Mouse (Mus musculus) heart, embryonic 10.5 days (tissue): Measurements from ENCODE around the gene Dgka. TPM values are rescaled to one million over a fixed set of nuclear protein-coding genes. Genes with fewer than 3 reads are reported as not detected.

Experiments
- DNase-seq: peaks from one replicate; pipeline ENCODE4 v3.0.0-alpha.2; 2017; ENCODE audit warnings: low spot score
- H3K27ac ChIP-seq: fragments of 300-500 bp; sonication (generic); 2 replicates; pipeline ENCODE4 v1.5.1; 2016; ENCODE audit warnings: mild to moderate bottlenecking
- H3K27me3 ChIP-seq: fragments of 300-500 bp; sonication (generic); 2 replicates; pipeline ENCODE4 v1.6.1; 2016; ENCODE audit warnings: mild to moderate bottlenecking; ENCODE audit not compliant: poor library complexity, insufficient read depth, severe bottlenecking
- H3K36me3 ChIP-seq: fragments of 300-500 bp; sonication (generic); 2 replicates; pipeline ENCODE4 v1.6.1; 2016; ENCODE audit warnings: mild to moderate bottlenecking, moderate library complexity
- H3K4me1 ChIP-seq: fragments of 300-500 bp; sonication (generic); 2 replicates; pipeline ENCODE4 v1.6.1; 2016; ENCODE audit warnings: mild to moderate bottlenecking
- H3K4me3 ChIP-seq: fragments of 300-500 bp; sonication (generic); 2 replicates; pipeline ENCODE4 v1.5.1; 2016; ENCODE audit warnings: mild to moderate bottlenecking, moderate library complexity
- H3K9me3 ChIP-seq: fragments of 300-500 bp; sonication (generic); 2 replicates; pipeline ENCODE4 v1.6.1; 2016; ENCODE audit warnings: mild to moderate bottlenecking, moderate library complexity
- WGBS: fragments of 180-500 bp; shearing (Covaris S2); methylation state at CpG from one replicate; pipeline ENCODE4 v1.1.7; 2016; 5-methylcytosine and 5-hydroxymethylcytosine counted together
- polyA plus RNA-seq: library from polyadenylated mRNA; unstranded; fragments of >200 nt; fragmentation: Nextera tagmentation; extraction: Ambion mirVana; gene quantifications from 2 replicates; pipeline ENCODE4 v1.2.1, GENCODE M21; 2016

The Dgka gene
- polyA plus RNA-seq, result 3.9 and 4.4 TPM in 2 replicates

DNA sequence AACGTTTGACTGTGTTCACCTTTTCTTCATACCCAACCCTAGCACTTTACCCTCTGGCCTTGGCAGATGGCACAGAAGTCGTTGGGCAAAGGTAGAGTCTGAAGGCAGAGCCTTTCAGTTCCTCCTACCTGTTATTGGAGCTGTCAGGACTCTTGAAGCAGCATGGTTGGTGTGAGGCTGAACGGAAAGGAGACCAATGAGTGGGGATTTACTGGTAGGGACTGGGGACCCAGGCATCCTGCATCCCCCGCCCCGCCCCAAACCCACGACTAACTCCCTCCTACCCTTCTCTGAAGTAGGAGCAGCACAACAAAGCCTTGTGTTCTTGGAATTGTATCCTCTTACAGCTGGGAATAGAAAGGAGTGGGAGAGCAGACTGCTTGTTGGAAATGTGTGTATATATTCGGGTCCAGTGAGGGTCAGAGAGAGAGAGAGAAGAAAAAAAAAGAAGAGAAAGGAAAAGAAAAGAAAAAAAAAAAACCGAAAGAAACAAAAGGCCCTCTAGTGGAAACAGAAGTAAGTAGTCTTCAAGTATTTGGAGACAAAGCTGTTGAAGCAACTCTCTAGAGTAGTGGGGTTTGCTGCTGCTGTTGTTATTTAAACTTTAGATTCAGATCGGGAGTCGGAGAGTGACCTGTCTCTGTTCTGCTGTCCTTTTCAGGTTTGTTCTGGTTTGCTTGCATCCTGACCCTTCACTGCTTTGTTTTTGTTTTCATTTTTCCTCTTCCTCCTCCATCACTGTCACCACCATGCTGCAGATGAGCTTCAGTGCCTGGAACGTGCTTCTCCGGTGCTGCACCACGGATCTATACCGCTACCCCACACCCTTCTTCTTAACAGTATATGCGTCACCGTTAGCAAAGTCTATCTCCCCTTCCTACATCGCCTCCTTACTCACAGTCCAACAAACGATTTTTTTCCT, at the start of gene Dgka:
Gene Dgka, minus strand, starts transcription at position 176 of the 922 bp plus-strand sequence.
- DNase-seq, result no peak
- peaks cover 34% of the 10 kb centered on the region for H3K4me1 ChIP-seq
- no peaks in the 10 kb centered on the region for H3K9me3 ChIP-seq
- peak within 1 kb of the TSS; percentile 69 for H3K4me3 ChIP-seq
- H3K27me3 ChIP-seq, result peaks cover 27% of the 10 kb centered on the region
- WGBS, result 19% methylated on average over 18 of the region's 18 CpGs
- H3K27ac ChIP-seq, result peak within 1 kb of the TSS; percentile 82
- H3K36me3 ChIP-seq, result no peaks in the 10 kb centered on the region

DNA sequence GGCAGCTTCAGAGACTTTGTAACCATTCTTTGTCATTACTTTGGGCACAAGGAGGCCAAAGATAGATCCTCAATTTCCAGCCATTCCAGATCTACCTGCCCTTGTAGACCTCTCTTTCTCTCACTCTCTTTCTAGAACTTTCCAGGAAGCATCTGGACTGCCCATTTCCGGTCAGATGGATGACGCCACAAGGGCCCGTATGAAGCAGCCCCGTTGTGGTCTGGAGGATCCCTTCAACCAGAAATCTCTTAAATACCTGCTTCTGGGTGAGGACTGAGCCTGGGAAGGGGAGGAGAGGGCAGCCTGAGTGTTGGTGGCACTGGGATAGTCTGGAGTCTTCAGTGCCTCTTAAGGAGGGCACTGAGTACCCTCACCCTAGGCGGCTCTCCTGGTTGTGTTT, 49.7 kb upstream of the Dgka start:
- WGBS, result 82% methylated on average over 5 of the region's 5 CpGs
- no peak for DNase-seq
- Histone ChIP-seq H3K4me3 (no peak overlapping the region), H3K27ac (0 out of 2 replicates have a peak overlapping the region, but pooled peaks have one; percentile 13), H3K27me3 (no peaks in the 10 kb centered on the region), H3K36me3 (peaks cover 2% of the 10 kb centered on the region; the same call in 1 of the 2 replicates), H3K4me1 (peaks cover 8% of the 10 kb centered on the region; the same call in 1 of the 2 replicates), H3K9me3 (no peaks in the 10 kb centered on the region)

DNA sequence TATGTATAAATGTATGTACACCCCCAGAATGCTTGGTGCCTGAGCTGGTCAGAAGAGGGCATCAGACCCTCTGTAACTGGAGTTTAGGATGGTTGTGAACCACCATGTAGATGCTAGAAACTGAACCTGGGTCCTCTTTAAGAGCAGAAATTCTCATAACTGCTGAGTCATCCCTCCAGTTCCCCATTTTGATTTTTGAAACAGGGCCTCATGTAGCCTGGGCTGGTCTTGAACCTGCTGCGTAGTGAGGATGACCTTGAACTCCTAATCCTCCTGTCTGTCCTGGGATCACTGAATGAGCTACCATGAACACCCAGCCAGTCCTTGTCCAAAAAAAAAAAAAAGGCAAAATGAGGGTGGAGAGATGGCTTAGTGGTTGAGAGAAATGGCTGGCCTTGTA, 48.6 kb upstream of the Dgka start:
- Histone ChIP-seq H3K4me1 (peaks cover 8% of the 10 kb centered on the region; the same call in 1 of the 2 replicates), H3K27ac (no peak overlapping the region), H3K9me3 (no peaks in the 10 kb centered on the region), H3K27me3 (no peaks in the 10 kb centered on the region), H3K4me3 (no peak overlapping the region), H3K36me3 (no peaks in the 10 kb centered on the region)
- WGBS, result 97% methylated on average over 1 of the region's 1 CpGs
- no peak for DNase-seq

DNA sequence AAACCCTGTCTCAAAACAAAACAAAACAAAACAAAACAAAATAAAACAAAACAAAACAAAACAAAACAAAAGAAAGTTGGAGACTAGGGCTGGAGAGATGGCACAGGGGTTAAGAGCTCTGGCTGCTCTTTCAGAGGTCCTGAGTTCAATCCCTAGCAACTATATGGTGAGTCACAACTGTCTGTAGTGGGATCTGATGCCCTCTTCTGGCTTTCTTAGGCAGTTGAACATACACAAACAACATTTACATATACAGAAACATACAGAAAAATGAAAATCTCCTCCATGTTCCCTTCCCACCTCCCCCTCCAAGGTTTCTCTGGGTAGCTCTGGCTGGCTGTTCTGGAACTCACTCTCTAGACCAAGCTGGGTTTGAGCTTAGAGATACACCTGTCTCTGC, 47.4 kb upstream of the Dgka start:
- H3K4me3 ChIP-seq, result no peak overlapping the region
- no peaks in the 10 kb centered on the region for H3K9me3 ChIP-seq
- no peaks in the 10 kb centered on the region for H3K27me3 ChIP-seq
- H3K4me1 ChIP-seq, result peaks cover 8% of the 10 kb centered on the region; the same call in 1 of the 2 replicates
- no peak for DNase-seq
- no peaks in the 10 kb centered on the region for H3K36me3 ChIP-seq
- H3K27ac ChIP-seq, result no peak overlapping the region

DNA sequence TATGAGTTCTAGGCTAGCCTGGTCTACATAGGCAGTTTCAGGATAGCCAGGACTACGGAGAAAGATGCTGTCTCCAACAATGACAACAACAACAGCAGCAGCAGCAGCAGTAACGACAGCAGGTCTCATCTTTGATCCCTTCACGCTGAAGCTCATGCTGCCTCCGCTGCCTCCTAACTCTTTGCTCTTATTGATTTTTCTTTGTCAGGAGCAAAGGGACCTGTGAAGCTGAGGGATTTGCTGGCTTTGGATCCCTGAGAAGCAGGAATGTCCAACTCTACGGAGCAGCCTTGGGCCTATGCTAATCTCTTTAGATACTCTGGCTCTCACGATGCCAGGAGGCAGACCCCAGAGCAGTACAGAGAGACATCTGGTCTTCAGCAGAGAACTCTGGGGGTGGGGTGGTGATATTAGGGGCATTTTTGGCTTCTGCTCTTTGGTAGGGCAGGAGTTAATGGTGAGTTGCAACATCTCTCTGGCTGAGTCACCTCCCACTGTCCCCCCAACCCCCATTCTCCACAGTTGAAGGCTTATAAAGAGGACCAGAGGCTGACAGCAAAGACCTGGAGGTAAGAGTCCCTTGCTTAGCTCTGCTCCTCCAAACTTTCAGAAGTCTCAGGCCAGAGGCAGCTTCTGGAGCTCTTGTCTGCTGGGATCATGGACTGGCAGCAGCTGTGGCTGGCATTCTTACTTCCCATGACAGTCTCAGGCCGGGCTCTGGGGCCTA, 45.9 kb upstream of the Dgka start, which contains the start of gene Mmp19:
Gene Mmp19, plus strand, starts transcription at position 513 of the 727 bp plus-strand sequence.
- H3K4me1 ChIP-seq, result peaks cover 8% of the 10 kb centered on the region; the same call in 1 of the 2 replicates
- H3K36me3 ChIP-seq, result no peaks in the 10 kb centered on the region
- no peaks in the 10 kb centered on the region for H3K9me3 ChIP-seq
- WGBS, result 74% methylated on average over 7 of the region's 7 CpGs
- no peak within 1 kb of the TSS for H3K27ac ChIP-seq
- H3K27me3 ChIP-seq, result no peaks in the 10 kb centered on the region
- DNase-seq, result no peak
- no peak within 1 kb of the TSS for H3K4me3 ChIP-seq

DNA sequence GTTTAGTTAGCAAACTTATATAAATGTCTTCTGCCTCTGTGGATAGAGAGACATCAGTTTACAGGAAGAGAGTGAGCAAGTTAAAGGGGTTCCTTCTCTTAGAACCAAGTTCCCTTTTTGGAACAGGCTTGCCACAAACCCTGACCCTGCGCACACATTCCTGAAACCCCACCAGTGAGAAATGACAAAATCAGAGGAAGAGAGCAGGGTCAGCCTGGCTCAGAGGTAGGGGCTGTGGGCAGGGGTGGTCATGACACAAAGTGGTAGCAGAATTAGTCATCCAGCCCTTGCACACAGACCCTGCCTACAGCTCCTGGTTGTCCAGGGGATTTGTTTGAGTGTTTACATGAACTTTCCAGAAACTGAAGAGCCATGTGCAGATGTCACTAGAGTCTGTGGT, 35.5 kb upstream of the Dgka start:
- Histone ChIP-seq H3K4me3 (no peak overlapping the region), H3K36me3 (no peaks in the 10 kb centered on the region), H3K9me3 (peaks cover 8% of the 10 kb centered on the region; the same call in 1 of the 2 replicates), H3K27me3 (no peaks in the 10 kb centered on the region), H3K4me1 (no peaks in the 10 kb centered on the region), H3K27ac (no peak overlapping the region)
- DNase-seq, result no peak
- 87% methylated on average over 1 of the region's 1 CpGs for WGBS

DNA sequence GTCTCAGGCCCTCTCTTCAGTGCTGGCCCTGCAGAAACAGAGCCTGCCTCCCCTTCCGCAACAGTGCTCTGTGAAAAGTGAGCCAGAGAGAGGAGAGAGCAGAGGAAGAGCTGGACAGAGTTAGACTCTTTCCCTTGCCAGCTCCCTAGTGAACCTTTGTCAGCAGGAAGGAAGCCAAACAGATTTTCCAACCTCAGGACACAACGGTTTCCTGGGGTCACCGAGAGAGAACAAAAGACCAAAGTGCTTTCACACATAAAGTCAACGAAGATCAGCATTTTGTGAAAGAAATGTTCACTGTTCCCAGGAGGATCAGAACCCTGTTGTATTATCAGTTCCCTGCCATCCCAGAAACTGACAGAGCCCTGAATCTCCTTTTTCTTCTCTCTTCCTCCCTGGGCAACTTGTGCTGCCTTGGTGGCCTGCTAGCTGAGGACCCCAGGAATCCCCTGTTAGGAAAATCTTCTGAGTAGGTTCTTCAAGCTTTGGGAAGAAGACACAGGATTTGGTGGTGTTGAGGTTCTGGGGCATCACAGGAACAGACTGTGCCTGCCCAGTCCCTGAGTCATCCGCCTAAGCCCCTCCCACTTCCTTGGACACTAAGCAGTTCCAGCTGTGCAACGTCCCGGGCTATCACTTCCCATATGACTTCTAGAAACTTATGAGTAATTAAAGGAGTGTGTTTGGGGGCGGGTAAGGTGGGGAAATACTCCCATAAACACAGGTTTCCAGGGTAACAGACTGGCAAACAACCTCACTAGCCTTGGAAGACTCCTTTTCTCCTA, 34.5 kb upstream of the Dgka start:
- Histone ChIP-seq H3K9me3 (peaks cover 6% of the 10 kb centered on the region; the same call in 1 of the 2 replicates), H3K27ac (peak overlapping the region; percentile 71), H3K36me3 (no peaks in the 10 kb centered on the region), H3K4me1 (no peaks in the 10 kb centered on the region), H3K27me3 (no peaks in the 10 kb centered on the region), H3K4me3 (no peak overlapping the region)
- DNase-seq, result no peak
- WGBS, result 35% methylated on average over 8 of the region's 8 CpGs

DNA sequence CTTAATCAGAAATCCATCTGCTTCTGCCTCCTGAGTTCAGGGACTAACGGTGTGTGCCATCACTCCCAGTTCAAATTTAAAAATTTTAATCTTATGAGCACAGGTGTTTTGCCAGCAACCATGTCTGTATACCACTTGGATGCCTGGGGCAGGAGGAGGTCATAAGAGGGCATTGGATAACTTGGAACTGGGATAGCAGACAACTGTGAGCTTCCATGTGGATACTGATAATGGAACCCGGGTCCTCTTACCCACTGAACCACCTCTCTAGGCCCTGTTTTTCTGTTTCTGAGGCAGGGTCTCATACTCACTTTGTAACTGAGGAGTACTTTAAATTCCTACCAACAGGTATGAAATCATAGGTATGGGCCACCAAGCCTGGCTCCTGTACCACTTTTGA, 33.8 kb upstream of the Dgka start:
- H3K27me3 ChIP-seq, result no peaks in the 10 kb centered on the region
- peak overlapping the region; percentile 71 for H3K27ac ChIP-seq
- DNase-seq, result no peak
- H3K4me1 ChIP-seq, result no peaks in the 10 kb centered on the region
- H3K36me3 ChIP-seq, result no peaks in the 10 kb centered on the region
- WGBS, result 85% methylated on average over 2 of the region's 2 CpGs
- no peaks in the 10 kb centered on the region for H3K9me3 ChIP-seq
- H3K4me3 ChIP-seq, result no peak overlapping the region

DNA sequence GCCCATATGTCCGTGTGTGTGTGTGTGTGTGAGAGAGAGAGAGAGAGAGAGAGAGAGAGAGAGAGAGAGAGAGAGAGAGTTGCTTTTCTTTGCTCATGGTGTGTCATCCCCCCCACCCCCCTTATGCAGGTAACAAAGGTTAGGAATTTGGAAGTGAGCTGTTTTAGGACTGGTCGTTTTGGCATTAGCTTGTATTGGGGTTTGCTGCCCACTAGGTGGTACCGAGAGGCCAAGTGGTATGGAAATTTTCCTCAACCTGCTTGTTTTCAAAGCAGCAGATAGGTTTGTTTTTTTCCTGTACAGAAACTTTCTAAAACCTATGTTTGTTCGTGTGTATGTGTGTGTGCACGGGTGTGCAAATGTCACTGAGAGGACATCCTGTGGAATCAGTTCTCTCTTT, 29.0 kb upstream of the Dgka start:
- DNase-seq, result no peak
- 24% methylated on average over 5 of the region's 5 CpGs for WGBS

DNA sequence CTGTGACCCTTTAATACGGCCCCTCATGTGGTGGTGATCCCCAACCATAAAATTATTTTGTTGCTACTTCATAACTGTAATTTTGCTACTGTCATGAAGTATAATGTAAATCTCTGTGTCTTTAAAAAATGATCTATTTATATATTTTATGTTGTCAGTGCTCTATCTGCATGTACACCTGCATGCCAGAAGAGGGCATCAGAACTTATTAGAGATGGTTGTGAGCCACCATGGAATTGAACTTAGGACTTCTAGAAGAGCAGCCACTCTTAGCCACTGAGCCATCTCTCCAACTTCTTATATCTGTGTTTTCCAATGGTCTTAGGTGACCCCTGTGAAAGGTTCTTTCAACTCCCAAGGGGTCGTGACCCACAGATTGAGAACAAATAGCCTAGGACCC, 28.2 kb upstream of the Dgka start:
- 74% methylated on average over 2 of the region's 2 CpGs for WGBS
- H3K27ac ChIP-seq, result no peak overlapping the region
- no peaks in the 10 kb centered on the region for H3K9me3 ChIP-seq
- H3K4me3 ChIP-seq, result no peak overlapping the region
- no peaks in the 10 kb centered on the region for H3K27me3 ChIP-seq
- H3K4me1 ChIP-seq, result no peaks in the 10 kb centered on the region
- H3K36me3 ChIP-seq, result no peaks in the 10 kb centered on the region
- DNase-seq, result no peak

More for the DNA sequence above, 29.0 kb upstream of the Dgka start:
- Histone ChIP-seq H3K27me3 (no peaks in the 10 kb centered on the region), H3K4me1 (no peaks in the 10 kb centered on the region), H3K27ac (no peak overlapping the region), H3K9me3 (no peaks in the 10 kb centered on the region), H3K4me3 (no peak overlapping the region), H3K36me3 (no peaks in the 10 kb centered on the region)

DNA sequence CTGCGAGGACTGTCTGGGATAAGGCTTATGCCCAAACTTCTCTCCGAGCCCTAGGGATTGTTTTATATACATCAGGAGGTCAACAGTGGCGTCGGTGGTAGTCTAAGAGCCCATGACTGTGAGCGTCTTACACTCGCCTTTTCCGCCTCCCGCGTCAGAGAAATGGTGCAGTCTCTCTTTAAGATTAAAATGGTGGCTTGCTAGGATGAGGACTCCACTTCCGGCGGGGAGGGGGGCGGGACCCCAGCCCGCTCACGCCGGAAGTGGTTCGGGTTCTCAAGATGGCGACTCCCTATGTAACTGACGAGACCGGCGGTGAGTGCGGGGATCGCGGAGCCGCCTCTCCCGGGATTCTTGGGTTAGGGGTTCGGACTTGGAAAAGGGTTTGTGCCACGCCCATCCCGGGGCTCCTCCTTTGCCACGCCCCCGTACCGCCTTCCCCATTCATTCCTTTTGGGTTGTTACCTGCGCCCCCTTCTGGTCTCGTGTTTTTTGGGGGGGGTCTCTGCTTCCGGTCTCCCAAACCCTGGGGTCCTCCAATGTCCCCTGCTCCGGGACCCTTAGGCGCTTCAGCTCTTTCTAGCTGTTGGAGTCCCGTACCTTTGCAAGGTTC, 3.7 kb upstream of the Dgka start:
- under 1% methylated on average over 37 of the region's 37 CpGs for WGBS
- peaks cover 10% of the 10 kb centered on the region; the same call in 1 of the 2 replicates for H3K27me3 ChIP-seq

More for the DNA sequence above, 3.7 kb upstream of the Dgka start:
- H3K4me1 ChIP-seq, result peaks cover 26% of the 10 kb centered on the region
- H3K4me3 ChIP-seq, result peak overlapping the region; percentile 86
- peak; percentile 96 for DNase-seq
- H3K36me3 ChIP-seq, result peaks cover 9% of the 10 kb centered on the region; the same call in 1 of the 2 replicates
- no peaks in the 10 kb centered on the region for H3K9me3 ChIP-seq
- H3K27ac ChIP-seq, result peak overlapping the region; percentile 98
